Mouse (Mus musculus) spleen, adult 2 months (tissue): Measurements from ENCODE around the gene Dph7. TPM values are rescaled to one million over a fixed set of nuclear protein-coding genes. Genes with fewer than 3 reads are reported as not detected.
A peak's percentile ranks its signal among the peaks of the same experiment; 100 is the strongest.
"Not testable (repeated sequence)": the region's sequence is repeated elsewhere in the genome, so short reads cannot be mapped to it uniquely, and the experiment has no call there.

Experiments used
- DNase-seq, 2 experiments: peaks; one replicate each; pipeline versions ENCODE4 v3.0.0 to v3.0.0-alpha.2; 2012 to 2021; ENCODE audit warnings: low spot score in 2 of 2, low read depth in 1 of 2
- H3K27ac ChIP-seq: fragments of 200-500 bp; 2 replicates; pipeline ENCODE4 v1.5.1; 2012; ENCODE audit warnings: low read length, inconsistent platforms; ENCODE audit not compliant: insufficient read depth
- H3K27me3 ChIP-seq: fragments of 200-500 bp; 2 replicates; pipeline ENCODE4 v1.6.1; 2012; ENCODE audit warnings: mild to moderate bottlenecking, moderate library complexity, low read length, inconsistent platforms; ENCODE audit not compliant: control insufficient read depth, insufficient read depth
- H3K36me3 ChIP-seq: fragments of 200-500 bp; 2 replicates; pipeline ENCODE4 v1.6.1; 2012; ENCODE audit warnings: mild to moderate bottlenecking, low read length, inconsistent platforms; ENCODE audit not compliant: control insufficient read depth, insufficient read depth
- H3K4me1 ChIP-seq: fragments of 200-500 bp; 2 replicates; pipeline ENCODE4 v1.6.1; 2011; ENCODE audit warnings: inconsistent platforms; ENCODE audit not compliant: control insufficient read depth, insufficient read depth, insufficient read length
- H3K4me3 ChIP-seq: fragments of 200-500 bp; 2 replicates; pipeline ENCODE4 v1.5.1; 2011; ENCODE audit warnings: mild to moderate bottlenecking, inconsistent platforms; ENCODE audit not compliant: insufficient read depth, insufficient read length; ENCODE audit errors: extremely low read depth
- CTCF ChIP-seq: fragments of 200-500 bp; IDR thresholded peaks from 2 replicates; pipeline ENCODE4 v1.5.1; 2011; ENCODE audit warnings: mild to moderate bottlenecking, inconsistent platforms; ENCODE audit not compliant: insufficient read depth, insufficient read length, insufficient replicate concordance; ENCODE audit errors: extremely low read depth
- POLR2A ChIP-seq: fragments of 200-500 bp; IDR thresholded peaks from 2 replicates; pipeline ENCODE4 v1.6.1; 2011; ENCODE audit warnings: low read depth, low read length, inconsistent platforms
- WGBS: fragments of 180-500 bp; shearing (Covaris S2); methylation state at CpG from one replicate; pipeline ENCODE4 v1.1.7; 2018; 5-methylcytosine and 5-hydroxymethylcytosine counted together
- polyA plus RNA-seq: library from polyadenylated mRNA; depleted of rRNA; stranded (reverse); fragments of >200 nt; gene quantifications from 2 replicates; pipeline ENCODE4 v1.2.3, GENCODE M21; 2012

The Dph7 gene
- polyA plus RNA-seq, 1 experiment: 16.0 TPM

- TF ChIP-seq CTCF: no peak
- TF ChIP-seq POLR2A: no peak
- Histone ChIP-seq H3K27me3 (no peaks in the 10 kb centered on the region), H3K4me1 (peaks cover 4% of the 10 kb centered on the region), H3K27ac (no peak overlapping the region), H3K36me3 (peaks cover 7% of the 10 kb centered on the region), H3K4me3 (no peak overlapping the region)
- DNase-seq: no peak
- WGBS: 83% methylated on average over 4 of the region's 4 CpGs
Measured at GRCm38 (mm10) chr2:24952537-24953055, 9.6 kb upstream of the Dph7 start.

GRCm38 (mm10) chr2:24960910-24961309 lies 1.3 kb upstream of the Dph7 start:
- Histone ChIP-seq H3K27ac (no peak overlapping the region), H3K4me3 (no peak overlapping the region), H3K36me3 (peaks cover 5% of the 10 kb centered on the region), H3K4me1 (peaks cover 6% of the 10 kb centered on the region; the same call in 1 of the 2 replicates), H3K27me3 (no peaks in the 10 kb centered on the region)
- 63% methylated on average over 3 of the region's 3 CpGs for WGBS
- peak; percentile 16; the same call in 1 of the 2 replicates for TF ChIP-seq CTCF
- TF ChIP-seq POLR2A: no peak
- peak in 1 of 2 experiments; percentile 9 for DNase-seq

- H3K27me3 ChIP-seq: no peaks in the 10 kb centered on the region
- H3K27ac ChIP-seq: no peak overlapping the region
- H3K36me3 ChIP-seq: peaks cover 22% of the 10 kb centered on the region
- 76% methylated on average over 4 of the region's 4 CpGs for WGBS
- DNase-seq: no peak
- no peak overlapping the region for H3K4me3 ChIP-seq
- TF ChIP-seq CTCF: no peak
- no peak for TF ChIP-seq POLR2A
- peaks cover 5% of the 10 kb centered on the region; the same call in 1 of the 2 replicates for H3K4me1 ChIP-seq
Measured at GRCm38 (mm10) chr2:24970386-24970785, 8.2 kb downstream of the Dph7 start.

- not testable (repeated sequence) for H3K27me3 ChIP-seq, H3K4me1 ChIP-seq, DNase-seq
- Histone ChIP-seq H3K27ac (peak overlapping the region; percentile 88), H3K4me3 (peak overlapping the region; percentile 89), H3K36me3 (peaks cover 11% of the 10 kb centered on the region)
- under 1% methylated on average over 17 of the region's 17 CpGs for WGBS
Measured at GRCm38 (mm10) chr2:24974452-24974851, 12.3 kb downstream of the Dph7 start.

GRCm38 (mm10) chr2:24974906-24975703 lies 12.9 kb downstream of the Dph7 start, which contains the start of gene Mrpl41:
Mrpl41 (minus strand) TSS chr2:24975098.
- peaks cover 7% of the 10 kb centered on the region; the same call in 1 of the 2 replicates for H3K36me3 ChIP-seq
- under 1% methylated on average over 64 of the region's 64 CpGs for WGBS
- peaks cover 5% of the 10 kb centered on the region; the same call in 1 of the 2 replicates for H3K4me1 ChIP-seq
- peak within 1 kb of the TSS; percentile 94 for H3K27ac ChIP-seq
- TF ChIP-seq POLR2A (peak; percentile 96), CTCF (no peak)
- peak within 1 kb of the TSS; percentile 89 for H3K4me3 ChIP-seq
- H3K27me3 ChIP-seq: no peaks in the 10 kb centered on the region
- peak; percentile 91 to 96 for DNase-seq

- H3K27ac ChIP-seq: peak within 1 kb of the TSS; percentile 94
- H3K4me1 ChIP-seq: peaks cover 5% of the 10 kb centered on the region; the same call in 1 of the 2 replicates
- TF ChIP-seq POLR2A (no peak; the same call in none of the 2 replicates), CTCF (no peak)
- WGBS: under 1% methylated on average over 16 of the region's 16 CpGs
- peak within 1 kb of the TSS; percentile 89 for H3K4me3 ChIP-seq
- H3K36me3 ChIP-seq: peaks cover 12% of the 10 kb centered on the region; the same call in 1 of the 2 replicates
- H3K27me3 ChIP-seq: no peaks in the 10 kb centered on the region
- DNase-seq: peak; percentile 80 to 87
Measured at GRCm38 (mm10) chr2:24975704-24976297, 13.6 kb downstream of the Dph7 start, which contains the start of gene Pnpla7. Pnpla7 (plus strand) TSS chr2:24976033.
